Mouse (Mus musculus) heart, embryonic 11.5 days (tissue): Measurements from ENCODE around the gene Slc38a9. TPM values are rescaled to one million over a fixed set of nuclear protein-coding genes. Genes with fewer than 3 reads are reported as not detected.
A peak's percentile ranks its signal among the peaks of the same experiment; 100 is the strongest.

ENCODE experiments used
- ATAC-seq: fragments of 200-750 bp; cut with Nextera tagmentation; replicated peaks from 2 replicates; pipeline ENCODE4 v1.8.0; 2017; ENCODE audit warnings: moderate library complexity; ENCODE audit not compliant: insufficient number of reproducible peaks, low FRiP score, low TSS enrichment
- H3K27ac ChIP-seq: fragments of 300-500 bp; sonication (generic); 2 replicates; pipeline ENCODE4 v1.5.1; 2014; ENCODE audit warnings: mild to moderate bottlenecking, low read depth, low read length
- H3K27me3 ChIP-seq: fragments of 300-500 bp; sonication (generic); 2 replicates; pipeline ENCODE4 v1.6.1; 2014; ENCODE audit warnings: mild to moderate bottlenecking, low read length, mixed read lengths; ENCODE audit not compliant: control insufficient read depth, insufficient read depth
- H3K36me3 ChIP-seq: fragments of 300-500 bp; sonication (generic); 2 replicates; pipeline ENCODE4 v1.6.1; 2014; ENCODE audit warnings: mild to moderate bottlenecking, low read length, moderate library complexity, mixed read lengths; ENCODE audit not compliant: control insufficient read depth, insufficient read depth
- H3K4me1 ChIP-seq: fragments of 300-500 bp; sonication (generic); 2 replicates; pipeline ENCODE4 v1.6.1; 2014; ENCODE audit warnings: low read length; ENCODE audit not compliant: control insufficient read depth, insufficient read depth
- H3K4me2 ChIP-seq: fragments of 300-500 bp; sonication (generic); 2 replicates; pipeline ENCODE4 v1.6.1; 2014; ENCODE audit warnings: mild to moderate bottlenecking, moderate library complexity
- H3K4me3 ChIP-seq: fragments of 300-500 bp; sonication (generic); 2 replicates; pipeline ENCODE4 v1.5.1; 2014; ENCODE audit warnings: low read depth, low read length
- H3K9ac ChIP-seq: fragments of 300-500 bp; sonication (generic); 2 replicates; pipeline ENCODE4 v1.6.1; 2014; ENCODE audit warnings: mild to moderate bottlenecking, low read depth, low read length, moderate library complexity
- H3K9me3 ChIP-seq: fragments of 300-500 bp; sonication (generic); replicated peaks from 2 replicates; pipeline ENCODE4 v1.6.1; 2016; ENCODE audit warnings: low read length; ENCODE audit not compliant: control insufficient read depth
- WGBS: fragments of 180-500 bp; shearing (Covaris S2); extraction: QIAGEN DNeasy Blood & Tissue Kit; methylation state at CpG from one replicate; pipeline ENCODE4 v1.1.7; 2014; ENCODE audit not compliant: insufficient replicate concordance; 5-methylcytosine and 5-hydroxymethylcytosine counted together
- polyA plus RNA-seq: library from polyadenylated mRNA; unstranded; fragments of >200 nt; fragmentation: Nextera tagmentation; extraction: Ambion mirVana; gene quantifications from 2 replicates; pipeline ENCODE4 v1.2.1, GENCODE M21; 2014

Gene Slc38a9
- 12.4 and 16.4 TPM in 2 replicates for polyA plus RNA-seq

- Histone ChIP-seq H3K9ac (peak within 1 kb of the TSS; percentile 88), H3K9me3 (no peaks in the 10 kb centered on the region), H3K4me3 (peak within 1 kb of the TSS; percentile 85), H3K27ac (peak within 1 kb of the TSS; percentile 46), H3K27me3 (no peaks in the 10 kb centered on the region), H3K4me2 (peak within 1 kb of the TSS; percentile 92), H3K36me3 (no peaks in the 10 kb centered on the region), H3K4me1 (peaks cover 10% of the 10 kb centered on the region)
- 2% methylated on average over 33 of the region's 33 CpGs for WGBS
- peak; percentile 98 for ATAC-seq
These were observed at the start of gene Slc38a9 for GRCm38 (mm10) chr13:112660574-112661381. Gene Slc38a9, plus strand, starts transcription at chr13:112660751.

GRCm38 (mm10) chr13:112621592-112621991 lies 39.0 kb upstream of the Slc38a9 start:
- no peaks in the 10 kb centered on the region for H3K4me1 ChIP-seq
- no peak overlapping the region for H3K4me3 ChIP-seq
- no peak overlapping the region for H3K27ac ChIP-seq
- no peak overlapping the region for H3K4me2 ChIP-seq
- H3K9ac ChIP-seq = no peak overlapping the region
- 73% methylated on average over 3 of the region's 3 CpGs for WGBS
- ATAC-seq = no peak
- H3K27me3 ChIP-seq = no peaks in the 10 kb centered on the region
- H3K9me3 ChIP-seq = no peaks in the 10 kb centered on the region
- no peaks in the 10 kb centered on the region for H3K36me3 ChIP-seq

- no peaks in the 10 kb centered on the region for H3K9me3 ChIP-seq
- H3K4me3 ChIP-seq = no peak overlapping the region
- H3K4me2 ChIP-seq = no peak overlapping the region
- WGBS = 50% methylated on average over 7 of the region's 7 CpGs
- no peaks in the 10 kb centered on the region for H3K27me3 ChIP-seq
- H3K27ac ChIP-seq = no peak overlapping the region
- ATAC-seq = no peak
- no peak overlapping the region for H3K9ac ChIP-seq
- H3K36me3 ChIP-seq = no peaks in the 10 kb centered on the region
- no peaks in the 10 kb centered on the region for H3K4me1 ChIP-seq
These were observed 36.9 kb upstream of the Slc38a9 start for GRCm38 (mm10) chr13:112623656-112624055.

GRCm38 (mm10) chr13:112624622-112625021 lies 35.9 kb upstream of the Slc38a9 start:
- Histone ChIP-seq H3K36me3 (no peaks in the 10 kb centered on the region), H3K4me3 (no peak overlapping the region), H3K9ac (no peak overlapping the region), H3K4me1 (no peaks in the 10 kb centered on the region), H3K27me3 (no peaks in the 10 kb centered on the region), H3K9me3 (no peaks in the 10 kb centered on the region), H3K27ac (no peak overlapping the region), H3K4me2 (no peak overlapping the region)
- no peak for ATAC-seq
- 70% methylated on average over 3 of the region's 3 CpGs for WGBS

GRCm38 (mm10) chr13:112625566-112625965 lies 35.0 kb upstream of the Slc38a9 start:
- no peak overlapping the region for H3K4me3 ChIP-seq
- no peaks in the 10 kb centered on the region for H3K9me3 ChIP-seq
- no peaks in the 10 kb centered on the region for H3K36me3 ChIP-seq
- no peaks in the 10 kb centered on the region for H3K27me3 ChIP-seq
- H3K4me2 ChIP-seq = no peak overlapping the region
- no peak overlapping the region for H3K9ac ChIP-seq
- no peak overlapping the region for H3K27ac ChIP-seq
- no peaks in the 10 kb centered on the region for H3K4me1 ChIP-seq
- ATAC-seq = no peak

GRCm38 (mm10) chr13:112635174-112635837 lies 25.2 kb upstream of the Slc38a9 start:
- WGBS = 62% methylated on average over 7 of the region's 7 CpGs
- H3K36me3 ChIP-seq = no peaks in the 10 kb centered on the region
- no peak overlapping the region for H3K9ac ChIP-seq
- no peak overlapping the region for H3K4me3 ChIP-seq
- H3K4me1 ChIP-seq = no peaks in the 10 kb centered on the region
- ATAC-seq = no peak
- H3K9me3 ChIP-seq = no peaks in the 10 kb centered on the region
- no peaks in the 10 kb centered on the region; the same call in 1 of the 2 replicates for H3K27me3 ChIP-seq
- H3K27ac ChIP-seq = no peak overlapping the region
- no peak overlapping the region for H3K4me2 ChIP-seq

- Histone ChIP-seq H3K9ac (no peak overlapping the region), H3K4me2 (no peak overlapping the region), H3K9me3 (no peaks in the 10 kb centered on the region), H3K4me3 (no peak overlapping the region), H3K27ac (no peak overlapping the region), H3K4me1 (no peaks in the 10 kb centered on the region), H3K36me3 (no peaks in the 10 kb centered on the region), H3K27me3 (no peaks in the 10 kb centered on the region)
- 32% methylated on average over 3 of the region's 3 CpGs for WGBS
- ATAC-seq = no peak
These were observed 24.1 kb upstream of the Slc38a9 start for GRCm38 (mm10) chr13:112636498-112636897.

- no peak for ATAC-seq
- no peaks in the 10 kb centered on the region for H3K4me1 ChIP-seq
- H3K9me3 ChIP-seq = no peaks in the 10 kb centered on the region
- no peak overlapping the region for H3K9ac ChIP-seq
- no peak overlapping the region for H3K4me3 ChIP-seq
- no peak overlapping the region for H3K4me2 ChIP-seq
- no peaks in the 10 kb centered on the region for H3K36me3 ChIP-seq
- WGBS = 60% methylated on average over 4 of the region's 4 CpGs
- H3K27me3 ChIP-seq = no peaks in the 10 kb centered on the region
- no peak overlapping the region for H3K27ac ChIP-seq
These were observed 21.4 kb upstream of the Slc38a9 start for GRCm38 (mm10) chr13:112639111-112639510.
